ENCODE assay signal across 31 mouse cellular contexts in genomic region chr9:63580046-63580445, GRCm38 (mm10). TPM values are rescaled to one million over a fixed set of nuclear protein-coding genes. Genes with fewer than 3 reads are reported as not detected.
"Had no signal": no experiment of that assay in that cellular context is flagged by ENCODE, and none has a peak within 500 bp of the region (broad histone marks: within the 10 kb centered on the region; RNA-seq: fewer than 3 reads in every experiment).

No protein-coding gene starts in this region.

- H3K4me1 ChIP-seq: limb, embryonic 12.5 days; limb, embryonic 15.5 days; liver, embryonic 15.5 days; midbrain, embryonic 10.5 days; midbrain, embryonic 12.5 days; midbrain, embryonic 13.5 days; midbrain, embryonic 15.5 days had no signal

- H3K4me2 ChIP-seq: limb, embryonic 12.5 days; limb, embryonic 13.5 days; limb, embryonic 15.5 days; liver, embryonic 11.5 days; liver, embryonic 12.5 days; liver, embryonic 13.5 days; liver, embryonic 15.5 days; lung, embryonic 14.5 days; lung, embryonic 15.5 days; midbrain, embryonic 11.5 days; midbrain, embryonic 12.5 days; midbrain, embryonic 13.5 days; midbrain, embryonic 15.5 days had no signal

- H3K9ac ChIP-seq: limb, embryonic 12.5 days; limb, embryonic 13.5 days; limb, embryonic 15.5 days; liver, embryonic 12.5 days; liver, embryonic 13.5 days; liver, embryonic 14.5 days; liver, embryonic 15.5 days; liver, postnatal 0 days; lung, embryonic 14.5 days; lung, embryonic 15.5 days; midbrain, embryonic 12.5 days; midbrain, embryonic 13.5 days; midbrain, embryonic 15.5 days had no signal

- H3K27me3 ChIP-seq: limb, embryonic 15.5 days; liver, embryonic 12.5 days; liver, embryonic 13.5 days; liver, embryonic 15.5 days; midbrain, embryonic 13.5 days; midbrain, embryonic 15.5 days had no signal

- H3K4me3 ChIP-seq: limb, embryonic 10.5 days; limb, embryonic 12.5 days; limb, embryonic 13.5 days; limb, embryonic 15.5 days; liver, embryonic 12.5 days; liver, embryonic 13.5 days; liver, embryonic 15.5 days; lung, embryonic 15.5 days; megakaryocyte, embryonic 14.5 days; midbrain, embryonic 10.5 days; midbrain, embryonic 12.5 days; midbrain, embryonic 13.5 days; midbrain, embryonic 15.5 days; myocyte had no signal

- DNase-seq: left cerebral cortex, postnatal 4 days; liver; liver, embryonic 13.5 days; liver, postnatal 0 days; lung, adult 18-20 months; lung, adult 2 months; lung, embryonic 14.5 days; lung, postnatal 10 days; lung, postnatal 14 days; lung, postnatal 4 days; midbrain, embryonic 14.5 days had no signal

- ATAC-seq: liver, embryonic 12.5 days; liver, postnatal 0 days; lung, postnatal 0 days; midbrain, embryonic 13.5 days; midbrain, embryonic 15.5 days; midbrain, embryonic 16.5 days had no signal

- H3K27ac ChIP-seq: limb, embryonic 10.5 days; limb, embryonic 12.5 days; limb, embryonic 13.5 days; limb, embryonic 15.5 days; liver, embryonic 12.5 days; liver, embryonic 13.5 days; liver, embryonic 14.5 days; liver, embryonic 15.5 days; lung, embryonic 15.5 days; macrophage; midbrain, embryonic 10.5 days; midbrain, embryonic 12.5 days; midbrain, embryonic 13.5 days; midbrain, embryonic 15.5 days had no signal

- H3K36me3 ChIP-seq: limb, embryonic 10.5 days; limb, embryonic 12.5 days; limb, embryonic 13.5 days; limb, embryonic 15.5 days; liver, embryonic 12.5 days; liver, embryonic 13.5 days; liver, embryonic 15.5 days; lung, embryonic 15.5 days; midbrain, embryonic 10.5 days; midbrain, embryonic 12.5 days; midbrain, embryonic 13.5 days; midbrain, embryonic 15.5 days had no signal

- H3K9me3 ChIP-seq: limb, embryonic 10.5 days; limb, embryonic 12.5 days; limb, embryonic 13.5 days; limb, embryonic 15.5 days; liver, embryonic 12.5 days; liver, embryonic 13.5 days; liver, embryonic 15.5 days; lung, embryonic 15.5 days; megakaryocyte, embryonic 14.5 days; midbrain, embryonic 10.5 days; midbrain, embryonic 12.5 days; midbrain, embryonic 13.5 days; midbrain, embryonic 15.5 days had no signal

RNA-seq across cellular contexts. Expression of gene Iqch, which starts 22.2 kb away (rescaled TPM):
- polyA plus RNA-seq: liver, embryonic 12.5 days; liver, embryonic 13.5 days; liver, embryonic 14.5 days; liver, embryonic 15.5 days; liver, embryonic 16.5 days; macrophage; midbrain, embryonic 12.5 days; myocyte had no signal
